Mouse (Mus musculus) kidney, adult 2 months (tissue): Measurements from ENCODE around the gene Vwa5b2.

ENCODE experiments used
- CTCF ChIP-seq: fragments of 200-500 bp; conservative IDR thresholded peaks from 2 replicates; pipeline ENCODE4 v1.5.1; 2011; ENCODE audit warnings: low read depth, mild to moderate bottlenecking, control low read depth, low read length, moderate library complexity, mixed read lengths; ENCODE audit not compliant: insufficient read depth, insufficient read length
- POLR2A ChIP-seq: fragments of 200-500 bp; IDR thresholded peaks from one replicate; pipeline ENCODE4 v1.6.1; 2011; ENCODE audit warnings: low read depth, low read length, control low read depth

GRCm38 (mm10) chr16:20638367-20638766, 49.1 kb downstream of the Vwa5b2 start:
- TF ChIP-seq POLR2A = no peak
- no peak for TF ChIP-seq CTCF
